Mouse (Mus musculus) spleen, postnatal 4 days (tissue): ENCODE measurements around the gene Elof1.
A peak's percentile ranks its signal among the peaks of the same experiment; 100 is the strongest.

Source experiments
- DNase-seq, 2 experiments: peaks; one replicate each; pipeline ENCODE4 v3.0.0; 2022; ENCODE audit warnings: low spot score in 2 of 2

Gene Elof1

GRCm38 (mm10) chr9:22136765-22137547 lies 20.0 kb upstream of the Elof1 start:
- DNase-seq, result no peak

- DNase-seq, result peak in 1 of 2 experiments; percentile 64
Observed at GRCm38 (mm10) chr9:22135644-22136390, 18.8 kb upstream of the Elof1 start, which contains the start of gene Acp5. Gene Acp5 (minus strand): TSS chr9:22135711.

GRCm38 (mm10) chr9:22134988-22135643 lies 18.1 kb upstream of the Elof1 start:
- DNase-seq, result no peak

- no peak for DNase-seq
Observed at GRCm38 (mm10) chr9:22134246-22134890, 17.4 kb upstream of the Elof1 start.

- no peak for DNase-seq
Observed at GRCm38 (mm10) chr9:22132220-22132619, 15.2 kb upstream of the Elof1 start.

- peak; percentile 65 to 81 for DNase-seq
Observed at GRCm38 (mm10) chr9:22131226-22131981, 14.4 kb upstream of the Elof1 start.

- DNase-seq, result peak in 1 of 2 experiments; percentile 49
Observed at GRCm38 (mm10) chr9:22125246-22126027, 8.5 kb upstream of the Elof1 start.

- no peak for DNase-seq
Observed at GRCm38 (mm10) chr9:22124169-22124568, 7.2 kb upstream of the Elof1 start.

GRCm38 (mm10) chr9:22123069-22123609 lies 6.2 kb upstream of the Elof1 start:
- peak in 1 of 2 experiments; percentile 57 for DNase-seq

- DNase-seq, result peak; percentile 38 to 73
Observed at GRCm38 (mm10) chr9:22122005-22122404, 5.0 kb upstream of the Elof1 start.

GRCm38 (mm10) chr9:22121545-22121944 lies 4.6 kb upstream of the Elof1 start:
- DNase-seq, result no peak

- DNase-seq, result no peak
Observed at GRCm38 (mm10) chr9:22119543-22119942, 2.6 kb upstream of the Elof1 start.

GRCm38 (mm10) chr9:22117754-22118456 lies 933 bp upstream of the Elof1 start:
- DNase-seq, result peak; percentile 76 to 84

- no peak for DNase-seq
Observed at GRCm38 (mm10) chr9:22116086-22116485, 886 bp downstream of the Elof1 start.

GRCm38 (mm10) chr9:22115635-22116034 lies 1.3 kb downstream of the Elof1 start:
- DNase-seq, result no peak

GRCm38 (mm10) chr9:22108194-22108593 lies 8.8 kb downstream of the Elof1 start:
- no peak for DNase-seq

- no peak for DNase-seq
Observed at GRCm38 (mm10) chr9:22099922-22100321, 17.1 kb downstream of the Elof1 start.

GRCm38 (mm10) chr9:22098993-22099696 lies 17.8 kb downstream of the Elof1 start, which contains the start of gene Cnn1:
Gene Cnn1 (plus strand): TSS chr9:22099216.
- DNase-seq, result no peak
